Mouse (Mus musculus) heart, adult 18-20 months (tissue): ENCODE measurements around the gene Krtap22-2. TPM values are rescaled to one million over a fixed set of nuclear protein-coding genes. Genes with fewer than 3 reads are reported as not detected.
"Not testable (repeated sequence)": the region's sequence is repeated elsewhere in the genome, so short reads cannot be mapped to it uniquely, and the experiment has no call there.

ENCODE experiments used
- DNase-seq, 2 experiments: peaks; one replicate each; pipeline ENCODE4 v3.0.0; 2021 to 2022; ENCODE audit warnings: mixed read lengths in 1 of 2
- long read RNA-seq, 2 experiments: library from polyadenylated mRNA; stranded (forward); transcript quantifications; one replicate each; pipeline ENCODE4 v2.0.0; 2021
- total RNA-seq, 2 experiments: library from RNA; stranded (reverse); gene quantifications; 2 replicates each; pipeline ENCODE4 v1.2.3; 2021

Gene Krtap22-2
- total RNA-seq, result not detected
- long read RNA-seq, experiment 1, result 0 reads
- long read RNA-seq, experiment 2, result 0 reads

DNA sequence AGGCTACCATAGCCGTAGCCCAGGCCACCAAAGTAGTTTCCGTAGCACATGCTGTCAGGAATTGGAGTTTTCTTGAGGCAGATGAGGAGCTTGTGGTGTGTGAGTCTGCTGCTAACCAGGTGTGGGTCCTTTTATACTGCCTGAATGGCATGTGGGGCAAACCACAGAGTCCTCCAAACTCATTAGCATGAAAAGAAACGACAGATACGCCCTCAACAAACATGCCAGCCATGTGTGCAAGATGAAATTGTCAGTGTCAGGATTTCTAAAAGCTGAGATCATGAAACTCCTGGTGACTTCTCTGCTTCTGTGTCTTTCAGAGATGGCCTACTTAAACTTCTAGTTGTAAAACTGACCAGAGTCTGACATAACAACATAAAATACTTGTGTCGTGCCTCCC, at the start of gene Krtap22-2:
TSS of gene Krtap22-2 (minus strand) at position 101 of the 400 bp plus-strand sequence.
- DNase-seq, result no peak

- no peak for DNase-seq
Measured at GRCm38 (mm10) chr16:89047783-89048182, 37.2 kb upstream of the Krtap22-2 start, which contains the start of gene Krtap6-5. Gene Krtap6-5 (minus strand): TSS chr16:89047883.

- not testable (repeated sequence) for DNase-seq
Measured at GRCm38 (mm10) chr16:89041372-89041771, 30.8 kb upstream of the Krtap22-2 start, which contains the start of gene Gm10228. Gene Gm10228 (minus strand): TSS chr16:89041472.

DNA sequence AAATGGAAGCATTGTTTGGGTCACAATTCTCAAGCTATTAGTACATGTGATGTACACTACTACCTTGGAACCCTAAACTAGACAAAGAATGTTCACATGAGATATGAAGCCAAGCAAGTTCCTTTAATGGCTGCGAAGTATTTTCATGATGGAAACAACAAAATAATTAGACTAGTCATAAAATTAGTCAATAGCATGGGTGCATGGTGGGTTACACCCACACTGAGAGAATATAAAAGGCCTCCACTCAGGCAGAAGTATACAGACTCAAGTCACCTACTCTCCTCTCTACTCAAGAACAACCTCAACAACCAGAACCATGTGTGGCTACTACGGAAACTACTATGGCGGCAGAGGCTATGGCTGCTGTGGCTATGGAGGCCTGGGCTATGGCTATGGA, 20.8 kb upstream of the Krtap22-2 start, which contains the start of gene Krtap6-1:
TSS of gene Krtap6-1 (plus strand) at position 301 of the 400 bp plus-strand sequence.
- not testable (repeated sequence) for DNase-seq

- DNase-seq, result not testable (repeated sequence)
Measured at GRCm38 (mm10) chr16:89014984-89015383, 4.4 kb upstream of the Krtap22-2 start, which contains the start of gene Gm10229. Gene Gm10229 (plus strand): TSS chr16:89015284.

GRCm38 (mm10) chr16:89013973-89014372, 3.4 kb upstream of the Krtap22-2 start:
- no peak for DNase-seq

- no peak for DNase-seq
Measured at GRCm38 (mm10) chr16:88962773-88963172, 47.8 kb downstream of the Krtap22-2 start, which contains the start of gene Krtap16-3. Gene Krtap16-3 (minus strand): TSS chr16:88962873.

Other genes with a start within 250 kb of the Krtap22-2 start
- not detected for gene 2310057N15Rik, start 236.6 kb downstream of the Krtap22-2 start, total RNA-seq
- gene Gm5965, start 232.9 kb downstream of the Krtap22-2 start, total RNA-seq, result not detected
- not detected for gene Gm20741, start 198.5 kb downstream of the Krtap22-2 start, total RNA-seq
- gene Krtap15, start 190.5 kb downstream of the Krtap22-2 start, total RNA-seq, result not detected
- not detected for gene Krtap14, start 184.6 kb downstream of the Krtap22-2 start, total RNA-seq
- gene Krtap19-1, start 141.3 kb downstream of the Krtap22-2 start, total RNA-seq, result not detected
- gene Krtap19-2, start 136.5 kb downstream of the Krtap22-2 start, total RNA-seq, result not detected
- not detected for gene Krtap19-3, start 132.7 kb downstream of the Krtap22-2 start, total RNA-seq
- gene Krtap19-4, start 125.7 kb downstream of the Krtap22-2 start, total RNA-seq, result not detected
- gene Krtap19-5, start 114.3 kb downstream of the Krtap22-2 start, total RNA-seq, result not detected
- gene Krtap19-9b, start 78.5 kb downstream of the Krtap22-2 start, total RNA-seq, result not detected
- gene Krtap16-3, start 47.9 kb downstream of the Krtap22-2 start, total RNA-seq, result not detected
- not detected for gene Gm10229, start 4.5 kb upstream of the Krtap22-2 start, total RNA-seq
- not detected for gene Krtap6-1, start 20.9 kb upstream of the Krtap22-2 start, total RNA-seq
- not detected for gene Gm10228, start 30.7 kb upstream of the Krtap22-2 start, total RNA-seq
- not detected for gene Krtap6-5, start 37.1 kb upstream of the Krtap22-2 start, total RNA-seq
- gene 1110025L11Rik, start 53.2 kb upstream of the Krtap22-2 start, total RNA-seq, result not detected
- gene Krtap6-3, start 73.3 kb upstream of the Krtap22-2 start, total RNA-seq, result not detected
- not detected for gene Gm6358, start 130.1 kb upstream of the Krtap22-2 start, total RNA-seq
- gene Gm10061, start 140.3 kb upstream of the Krtap22-2 start, total RNA-seq, result not detected
- gene Gm9789, start 147.2 kb upstream of the Krtap22-2 start, total RNA-seq, result not detected
- gene Gm7735, start 158.7 kb upstream of the Krtap22-2 start, total RNA-seq, result not detected
- not detected for gene 1110057P08Rik, start 164.0 kb upstream of the Krtap22-2 start, total RNA-seq
- not detected for gene Krtap20-2, start 195.1 kb upstream of the Krtap22-2 start, total RNA-seq